Mouse (Mus musculus): Measurements from ENCODE around the gene Itgb7.

DNA sequence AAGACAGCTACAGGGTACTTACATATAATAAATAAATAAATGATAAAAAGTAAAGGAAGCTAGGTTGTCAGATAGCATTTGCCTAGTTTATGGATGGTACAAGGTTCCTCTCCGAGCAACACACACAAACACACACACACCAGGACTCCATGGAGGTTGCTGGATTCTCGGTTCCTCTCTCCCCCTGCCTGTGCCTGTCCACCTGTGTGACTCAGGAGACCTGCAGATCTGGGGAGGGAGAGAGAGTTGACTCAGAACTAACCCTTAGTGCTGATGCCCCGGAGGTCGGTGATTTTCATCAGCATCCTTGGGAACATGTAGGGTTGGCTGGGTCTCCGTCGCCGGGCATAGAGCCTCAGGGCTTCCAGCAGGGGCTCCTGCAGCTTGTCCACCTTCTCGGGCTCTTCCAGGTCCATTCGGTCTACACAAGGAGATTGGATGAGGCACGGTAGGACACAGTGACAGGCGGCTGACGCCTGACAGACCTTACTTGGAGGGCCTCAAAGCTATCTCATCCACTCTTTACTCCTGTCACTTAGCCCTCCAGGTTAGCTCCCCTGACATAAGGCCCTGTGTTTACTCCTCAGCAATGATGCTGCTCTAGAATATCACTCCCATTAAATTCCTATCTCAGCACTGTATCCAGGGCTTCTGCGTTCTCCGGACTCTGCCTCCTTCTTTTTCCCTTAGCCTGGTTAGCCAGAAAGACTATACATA lies 7.0 kb upstream of the Itgb7 start:
- TF ChIP-seq ZMIZ1 (IDR thresholded peaks at IDR 0.05; ENCODE audit: low read depth, low read length), result no peak
- no peak for TF ChIP-seq MAX (IDR thresholded peaks at IDR 0.05; ENCODE audit: low read length)
- TF ChIP-seq MEF2A (IDR thresholded peaks at IDR 0.05; ENCODE audit: extremely low read depth, insufficient replicate concordance, low read depth, low read length, poor library complexity, severe bottlenecking), result no peak
- no peak for TF ChIP-seq USF1 (IDR thresholded peaks at IDR 0.05; ENCODE audit: low read depth, low read length)
- TF ChIP-seq CTCF (IDR thresholded peaks at IDR 0.05 in 2 of 3, conservative IDR thresholded peaks at IDR 0.05 in 1 of 3; ENCODE audit: control insufficient read depth in 1 of 3, insufficient read depth in 1 of 3, low read depth in 2 of 3, low read length in 3 of 3, poor library complexity in 1 of 3, severe bottlenecking in 1 of 3), result no peak
- TF ChIP-seq POLR2A (IDR thresholded peaks at IDR 0.05; ENCODE audit: control insufficient read depth in 1 of 2, insufficient read depth in 1 of 2, low read depth in 1 of 2, low read length in 2 of 2, poor library complexity in 1 of 2), result no peak
- no peak for TF ChIP-seq EP300 (IDR thresholded peaks at IDR 0.05; ENCODE audit: low read depth in 1 of 2, low read length in 2 of 2)
- no peak for TF ChIP-seq POLR2AphosphoS2 (IDR thresholded peaks at IDR 0.05; ENCODE audit: low read length)
- TF ChIP-seq E2F4 (IDR thresholded peaks at IDR 0.05; ENCODE audit: borderline replicate concordance, low read depth, low read length), result no peak
- TF ChIP-seq GABPA (IDR thresholded peaks at IDR 0.05; ENCODE audit: low read depth, low read length), result no peak
- TF ChIP-seq TAL1 (IDR thresholded peaks at IDR 0.05; ENCODE audit: low read length), result no peak

Measured in MEL (cell line).